Mouse (Mus musculus) ES-E14 (cell line): ENCODE data around the gene Taf4.

Experiments
- CHD2 ChIP-seq: IDR thresholded peaks from 2 replicates; pipeline ENCODE4 v1.6.1; 2014; ENCODE audit warnings: mild to moderate bottlenecking, low read depth, low read length, inconsistent platforms
- HCFC1 ChIP-seq: IDR thresholded peaks from 2 replicates; pipeline ENCODE4 v1.6.1; 2012; ENCODE audit warnings: low read length, inconsistent platforms, borderline replicate concordance; ENCODE audit not compliant: insufficient read depth
- ZC3H11A ChIP-seq: IDR thresholded peaks from 2 replicates; pipeline ENCODE4 v1.6.1; 2012; ENCODE audit warnings: low read depth, mild to moderate bottlenecking, inconsistent platforms, low read length, borderline replicate concordance
- ZNF384 ChIP-seq: IDR thresholded peaks from 2 replicates; pipeline ENCODE4 v1.6.1; 2012; ENCODE audit warnings: low read depth, low read length, inconsistent platforms

- TF ChIP-seq CHD2 (no peak), HCFC1 (no peak), ZC3H11A (no peak), ZNF384 (no peak)
These were observed 101.3 kb downstream of the Taf4 start for GRCm38 (mm10) chr2:179875147-179875546.
